Comparison of ENCODE assay signal across 20 mouse cellular contexts in genomic region chr19:25154506-25155178, GRCm38 (mm10).
DNase-seq lines count a peak whose midpoint lies in the region; ATAC-seq lines count a peak whose summit lies in the region.
"Had no signal": no experiment of that assay in that cellular context is flagged by ENCODE, and none has a peak within 500 bp of the region (broad histone marks: within the 10 kb centered on the region; RNA-seq: fewer than 3 reads in every experiment).

No protein-coding gene starts in this region.

- H3K27me3 ChIP-seq in hindbrain, embryonic 13.5 days: no peaks in the 10 kb centered on the region
- no peaks in the 10 kb centered on the region for H3K27me3 ChIP-seq in hindbrain, embryonic 12.5 days
- H3K27me3 ChIP-seq in neural tube, embryonic 13.5 days: no peaks in the 10 kb centered on the region
- no peaks in the 10 kb centered on the region for H3K27me3 ChIP-seq in neural tube, embryonic 15.5 days (replicated peaks)
- H3K27me3 ChIP-seq: embryonic facial prominence, embryonic 13.5 days; forebrain, embryonic 12.5 days; heart, embryonic 13.5 days; hindbrain, embryonic 15.5 days had no signal

- no peak overlapping the region for H3K4me2 ChIP-seq in hindbrain, embryonic 13.5 days
- H3K4me2 ChIP-seq in hindbrain, embryonic 12.5 days (replicated peaks): no peak overlapping the region
- no peak overlapping the region for H3K4me2 ChIP-seq in neural tube, embryonic 13.5 days
- no peak overlapping the region for H3K4me2 ChIP-seq in neural tube, embryonic 15.5 days
- H3K4me2 ChIP-seq: embryonic facial prominence, embryonic 13.5 days; forebrain, embryonic 12.5 days; heart, embryonic 13.5 days; hindbrain, embryonic 15.5 days had no signal

- H3K27ac ChIP-seq in hindbrain, embryonic 13.5 days: peak overlapping the region; percentile 19; the same call in 1 of the 2 replicates
- no peak overlapping the region for H3K27ac ChIP-seq in hindbrain, embryonic 12.5 days
- H3K27ac ChIP-seq in neural tube, embryonic 13.5 days (replicated peaks): 0 out of 2 replicates have a peak overlapping the region, but pooled peaks have one; percentile 20
- H3K27ac ChIP-seq in neural tube, embryonic 15.5 days (replicated peaks): 0 out of 2 replicates have a peak overlapping the region, but pooled peaks have one; percentile 48
- H3K27ac ChIP-seq: embryonic facial prominence, embryonic 13.5 days; forebrain, embryonic 12.5 days; hindbrain, embryonic 15.5 days had no signal

- H3K4me1 ChIP-seq in hindbrain, embryonic 13.5 days (replicated peaks): peaks cover 15% of the 10 kb centered on the region
- peaks cover 6% of the 10 kb centered on the region; the same call in 1 of the 2 replicates for H3K4me1 ChIP-seq in hindbrain, embryonic 12.5 days
- H3K4me1 ChIP-seq in neural tube, embryonic 13.5 days (replicated peaks): peaks cover 7% of the 10 kb centered on the region; the same call in 1 of the 2 replicates
- H3K4me1 ChIP-seq in neural tube, embryonic 15.5 days: peaks cover 10% of the 10 kb centered on the region; the same call in 1 of the 2 replicates
- H3K4me1 ChIP-seq: embryonic facial prominence, embryonic 13.5 days; hindbrain, embryonic 15.5 days had no signal

- peak; percentile 43; the same call in 1 of the 2 replicates for ATAC-seq in hindbrain, embryonic 13.5 days (ENCODE audit: low FRiP score)
- no peak for ATAC-seq in hindbrain, embryonic 12.5 days (ENCODE audit: low FRiP score)
- peak; percentile 66; the same call in 1 of the 2 replicates for ATAC-seq in neural tube, embryonic 13.5 days (ENCODE audit: low read depth)
- peak; percentile 41; the same call in 1 of the 2 replicates for ATAC-seq in neural tube, embryonic 15.5 days (ENCODE audit: low FRiP score)
- ATAC-seq in megakaryocyte-erythroid progenitor cell, adult 5-6 weeks (replicated peaks; ENCODE audit: low FRiP score, low TSS enrichment, poor library complexity, severe bottlenecking): no peak
- ATAC-seq: CD4-positive, CD25-positive, alpha-beta regulatory T cell, adult 4 months; forebrain, postnatal 0 days had no signal

- no peak overlapping the region for H3K9ac ChIP-seq in hindbrain, embryonic 13.5 days
- no peak overlapping the region for H3K9ac ChIP-seq in hindbrain, embryonic 12.5 days
- H3K9ac ChIP-seq in neural tube, embryonic 13.5 days: no peak overlapping the region
- H3K9ac ChIP-seq in neural tube, embryonic 15.5 days (replicated peaks): no peak overlapping the region
- H3K9ac ChIP-seq: embryonic facial prominence, embryonic 13.5 days; forebrain, embryonic 12.5 days; forebrain, postnatal 0 days; heart, embryonic 13.5 days; hindbrain, embryonic 15.5 days had no signal

- H3K36me3 ChIP-seq in hindbrain, embryonic 13.5 days: no peaks in the 10 kb centered on the region
- H3K36me3 ChIP-seq in hindbrain, embryonic 12.5 days: no peaks in the 10 kb centered on the region
- no peaks in the 10 kb centered on the region for H3K36me3 ChIP-seq in neural tube, embryonic 13.5 days
- H3K36me3 ChIP-seq in neural tube, embryonic 15.5 days: no peaks in the 10 kb centered on the region
- H3K36me3 ChIP-seq: embryonic facial prominence, embryonic 13.5 days; forebrain, embryonic 12.5 days; G1E; heart, embryonic 13.5 days; hindbrain, embryonic 15.5 days had no signal

- H3K4me3 ChIP-seq in hindbrain, embryonic 13.5 days: no peak overlapping the region
- no peak overlapping the region for H3K4me3 ChIP-seq in hindbrain, embryonic 12.5 days
- no peak overlapping the region for H3K4me3 ChIP-seq in neural tube, embryonic 13.5 days
- no peak overlapping the region for H3K4me3 ChIP-seq in neural tube, embryonic 15.5 days (replicated peaks)
- H3K4me3 ChIP-seq: embryonic facial prominence, embryonic 13.5 days; forebrain, embryonic 12.5 days; heart, embryonic 13.5 days; hindbrain, embryonic 15.5 days had no signal

- WGBS in hindbrain, embryonic 13.5 days: 57% methylated on average over 7 of the region's 7 CpGs
- 67% methylated on average over 7 of the region's 7 CpGs for WGBS in hindbrain, embryonic 12.5 days
- WGBS in neural tube, embryonic 13.5 days: 54% methylated on average over 7 of the region's 7 CpGs
- WGBS in neural tube, embryonic 15.5 days: 52% methylated on average over 7 of the region's 7 CpGs

- DNase-seq in adrenal gland, postnatal 10 days: peak; percentile 37
- no peak for DNase-seq in adrenal gland, postnatal 25 days
- DNase-seq in neural tube, embryonic 10.5 days (ENCODE audit: extremely low spot score, low spot score): no peak
- DNase-seq: B cell, adult 2 months; cerebellum, adult 18-20 months; cerebellum, adult 9-11 months; cerebellum, postnatal 36 days; forebrain, postnatal 0 days; gastrocnemius, postnatal 14 days had no signal

- H3K9me3 ChIP-seq in hindbrain, embryonic 13.5 days: no peaks in the 10 kb centered on the region
- H3K9me3 ChIP-seq in hindbrain, embryonic 12.5 days (replicated peaks): no peaks in the 10 kb centered on the region
- H3K9me3 ChIP-seq in neural tube, embryonic 13.5 days: no peaks in the 10 kb centered on the region
- H3K9me3 ChIP-seq in neural tube, embryonic 15.5 days (replicated peaks): no peaks in the 10 kb centered on the region
- H3K9me3 ChIP-seq: embryonic facial prominence, embryonic 13.5 days; forebrain, embryonic 12.5 days; heart, embryonic 13.5 days; hindbrain, embryonic 15.5 days had no signal

Comparison
In these comparisons a context has a peak if more than half of its experiments do, and no peak if none do; other contexts are left out.
1. ATAC-seq: peak in hindbrain, embryonic 13.5 days (single experiment), neural tube, embryonic 13.5 days (single experiment) and neural tube, embryonic 15.5 days (single experiment); none in hindbrain, embryonic 12.5 days (single experiment) and megakaryocyte-erythroid progenitor cell, adult 5-6 weeks (single experiment).